ENCODE assay signal across 19 mouse cellular contexts in genomic region chr5:74771121-74771520, GRCm38 (mm10).
DNase-seq lines count a peak whose midpoint lies in the region.
"Had no signal": no experiment of that assay in that cellular context is flagged by ENCODE, and none has a peak within 500 bp of the region (broad histone marks: within the 10 kb centered on the region; RNA-seq: fewer than 3 reads in every experiment).

No protein-coding gene starts in this region.

- H3K27ac ChIP-seq in brown adipose tissue, adult 24 weeks (replicated peaks; ENCODE audit: low read depth, low read length): 0 out of 2 replicates have a peak overlapping the region, but pooled peaks have one; percentile 8
- H3K27ac ChIP-seq: embryonic facial prominence, embryonic 13.5 days; forebrain, embryonic 13.5 days; heart, embryonic 13.5 days; hindbrain, embryonic 15.5 days; kidney, embryonic 15.5 days had no signal

- intact Hi-C loops in gastrocnemius, postnatal 14 days (cut with DNase I; ENCODE audit: low total_unique reads): no loop called here

- no peaks in the 10 kb centered on the region for H3K4me1 ChIP-seq in brown adipose tissue, adult 24 weeks (ENCODE audit: control insufficient read depth, insufficient read depth, insufficient read length, low read length)
- H3K4me1 ChIP-seq: forebrain, embryonic 13.5 days; hindbrain, embryonic 15.5 days had no signal

- DNase-seq in gastrocnemius, postnatal 25 days: peak; percentile 40
- DNase-seq in gastrocnemius, postnatal 14 days: no peak
- peak; percentile 23 for DNase-seq in heart, adult 8-10 months (ENCODE audit: low spot score)
- no peak for DNase-seq in heart, postnatal 4 days
- DNase-seq in NIH3T3 (ENCODE audit: low read depth): peak; percentile 57
- no peak for DNase-seq in cerebellum, postnatal 25 days
- DNase-seq: adrenal gland, adult 8-10 months; adrenal gland, postnatal 36 days; cerebellum, adult 11 months; cerebellum, adult 9-10 months; cerebellum, postnatal 36 days; forebrain, postnatal 0 days; kidney, adult 2 months had no signal

- no peak overlapping the region for H3K4me3 ChIP-seq in brown adipose tissue, adult 24 weeks (ENCODE audit: insufficient read depth, low read depth, low read length)
- H3K4me3 ChIP-seq: embryonic facial prominence, embryonic 13.5 days; forebrain, embryonic 13.5 days; heart, embryonic 13.5 days; hindbrain, embryonic 15.5 days; kidney, embryonic 15.5 days had no signal

Comparison
In these comparisons a context has a peak if more than half of its experiments do, and no peak if none do; other contexts are left out.
1. DNase-seq: peak in gastrocnemius, postnatal 25 days (single experiment), heart, adult 8-10 months (single experiment) and NIH3T3 (single experiment); none in gastrocnemius, postnatal 14 days (single experiment), heart, postnatal 4 days (single experiment) and cerebellum, postnatal 25 days (0 of 2).